Mouse (Mus musculus) hindbrain, embryonic 12.5 days (tissue): ENCODE results near the gene Galns. TPM values are rescaled to one million over a fixed set of nuclear protein-coding genes. Genes with fewer than 3 reads are reported as not detected.
"Not testable (repeated sequence)": the region's sequence is repeated elsewhere in the genome, so short reads cannot be mapped to it uniquely, and the experiment has no call there.

Experiments
- ATAC-seq: fragments of 200-750 bp; cut with Nextera tagmentation; 2 replicates; pipeline ENCODE4 v1.8.0; 2017; ENCODE audit warnings: moderate TSS enrichment; ENCODE audit not compliant: low FRiP score
- H3K27ac ChIP-seq: fragments of 300-500 bp; sonication (generic); 2 replicates; pipeline ENCODE4 v1.5.1; 2016; ENCODE audit warnings: mild to moderate bottlenecking
- H3K27me3 ChIP-seq: fragments of 300-500 bp; sonication (generic); 2 replicates; pipeline ENCODE4 v1.6.1; 2016; ENCODE audit warnings: mild to moderate bottlenecking
- H3K36me3 ChIP-seq: fragments of 300-500 bp; sonication (generic); 2 replicates; pipeline ENCODE4 v1.6.1; 2016; ENCODE audit warnings: mild to moderate bottlenecking
- H3K4me1 ChIP-seq: fragments of 300-500 bp; sonication (generic); 2 replicates; pipeline ENCODE4 v1.6.1; 2016
- H3K4me2 ChIP-seq: fragments of 300-500 bp; sonication (generic); replicated peaks from 2 replicates; pipeline ENCODE4 v1.6.1; 2016; ENCODE audit warnings: mild to moderate bottlenecking
- H3K4me3 ChIP-seq: fragments of 300-500 bp; sonication (generic); 2 replicates; pipeline ENCODE4 v1.5.1; 2016; ENCODE audit warnings: mild to moderate bottlenecking
- H3K9ac ChIP-seq: fragments of 300-500 bp; sonication (generic); 2 replicates; pipeline ENCODE4 v1.6.1; 2016; ENCODE audit warnings: mild to moderate bottlenecking, moderate library complexity
- H3K9me3 ChIP-seq: fragments of 300-500 bp; sonication (generic); replicated peaks from 2 replicates; pipeline ENCODE4 v1.6.1; 2016; ENCODE audit warnings: mild to moderate bottlenecking
- WGBS: fragments of 180-500 bp; shearing (Covaris S2); methylation state at CpG from one replicate; pipeline ENCODE4 v1.1.7; 2016; 5-methylcytosine and 5-hydroxymethylcytosine counted together
- polyA plus RNA-seq: library from polyadenylated mRNA; unstranded; fragments of >200 nt; fragmentation: Nextera tagmentation; extraction: Ambion mirVana; gene quantifications from 2 replicates; pipeline ENCODE4 v1.2.1, GENCODE M21; 2016

Galns gene
- polyA plus RNA-seq, 1 experiment from 2014 or later: 6.3 TPM

GRCm38 (mm10) chr8:122644175-122644954, 33.1 kb upstream of the Galns start:
- Histone ChIP-seq H3K27me3 (no peaks in the 10 kb centered on the region), H3K4me1 (peaks cover 23% of the 10 kb centered on the region), H3K4me2 (no peak overlapping the region), H3K36me3 (peaks cover 54% of the 10 kb centered on the region), H3K4me3 (no peak overlapping the region), H3K9me3 (no peaks in the 10 kb centered on the region), H3K27ac (no peak overlapping the region), H3K9ac (no peak overlapping the region)
- ATAC-seq: no peak
- WGBS: 74% methylated on average over 6 of the region's 6 CpGs

- no peak for ATAC-seq
- no peaks in the 10 kb centered on the region for H3K27me3 ChIP-seq
- no peaks in the 10 kb centered on the region for H3K9me3 ChIP-seq
- no peak overlapping the region for H3K27ac ChIP-seq
- H3K4me3 ChIP-seq: no peak overlapping the region
- no peak overlapping the region for H3K4me2 ChIP-seq
- H3K4me1 ChIP-seq: peaks cover 31% of the 10 kb centered on the region
- H3K9ac ChIP-seq: no peak overlapping the region
- H3K36me3 ChIP-seq: peaks cover 53% of the 10 kb centered on the region
- 78% methylated on average over 9 of the region's 9 CpGs for WGBS
Measured at GRCm38 (mm10) chr8:122642071-122642470, 30.8 kb upstream of the Galns start.

- no peak for ATAC-seq
- H3K9me3 ChIP-seq: no peaks in the 10 kb centered on the region
- H3K4me1 ChIP-seq: peaks cover 31% of the 10 kb centered on the region
- H3K4me2 ChIP-seq: no peak overlapping the region
- no peak overlapping the region for H3K27ac ChIP-seq
- H3K27me3 ChIP-seq: no peaks in the 10 kb centered on the region
- H3K9ac ChIP-seq: no peak overlapping the region
- H3K4me3 ChIP-seq: no peak overlapping the region
- WGBS: 77% methylated on average over 15 of the region's 15 CpGs
- H3K36me3 ChIP-seq: peaks cover 49% of the 10 kb centered on the region
Measured at GRCm38 (mm10) chr8:122641406-122641805, 30.1 kb upstream of the Galns start.

- Histone ChIP-seq H3K27me3 (no peaks in the 10 kb centered on the region), H3K36me3 (peaks cover 47% of the 10 kb centered on the region), H3K27ac (no peak overlapping the region), H3K9me3 (no peaks in the 10 kb centered on the region), H3K4me1 (peaks cover 31% of the 10 kb centered on the region), H3K4me2 (no peak overlapping the region), H3K4me3 (no peak overlapping the region), H3K9ac (no peak overlapping the region)
- ATAC-seq: no peak
- WGBS: 80% methylated on average over 4 of the region's 4 CpGs
Measured at GRCm38 (mm10) chr8:122640825-122641224, 29.6 kb upstream of the Galns start.

- Histone ChIP-seq H3K9me3 (no peaks in the 10 kb centered on the region), H3K36me3 (peaks cover 55% of the 10 kb centered on the region), H3K27ac (peak overlapping the region; percentile 73), H3K4me2 (no peak overlapping the region), H3K4me3 (no peak overlapping the region), H3K9ac (no peak overlapping the region), H3K4me1 (peaks cover 35% of the 10 kb centered on the region), H3K27me3 (peaks cover 2% of the 10 kb centered on the region; the same call in 1 of the 2 replicates)
- ATAC-seq: peak; percentile 55
- 33% methylated on average over 16 of the region's 16 CpGs for WGBS
Measured at GRCm38 (mm10) chr8:122639521-122640248, 28.4 kb upstream of the Galns start.

- WGBS: 64% methylated on average over 16 of the region's 16 CpGs
- Histone ChIP-seq H3K36me3 (peaks cover 65% of the 10 kb centered on the region), H3K9me3 (no peaks in the 10 kb centered on the region), H3K27ac (peak overlapping the region; percentile 73; the same call in 1 of the 2 replicates), H3K4me3 (no peak overlapping the region), H3K27me3 (peaks cover 3% of the 10 kb centered on the region; the same call in 1 of the 2 replicates), H3K4me2 (no peak overlapping the region), H3K9ac (0 out of 2 replicates have a peak overlapping the region, but pooled peaks have one; percentile 23), H3K4me1 (peaks cover 35% of the 10 kb centered on the region)
- ATAC-seq: no peak
Measured at GRCm38 (mm10) chr8:122638601-122639000, 27.3 kb upstream of the Galns start.

GRCm38 (mm10) chr8:122637230-122637629, 26.0 kb upstream of the Galns start:
- peaks cover 72% of the 10 kb centered on the region for H3K36me3 ChIP-seq
- H3K9me3 ChIP-seq: no peaks in the 10 kb centered on the region
- no peak overlapping the region for H3K27ac ChIP-seq
- H3K4me3 ChIP-seq: no peak overlapping the region
- WGBS: 87% methylated on average over 9 of the region's 9 CpGs
- peaks cover 3% of the 10 kb centered on the region; the same call in 1 of the 2 replicates for H3K27me3 ChIP-seq
- H3K4me2 ChIP-seq: no peak overlapping the region
- H3K4me1 ChIP-seq: peaks cover 35% of the 10 kb centered on the region
- no peak overlapping the region for H3K9ac ChIP-seq
- ATAC-seq: no peak

- Histone ChIP-seq H3K9ac (no peak overlapping the region), H3K27ac (no peak overlapping the region), H3K4me1 (peaks cover 35% of the 10 kb centered on the region), H3K4me3 (no peak overlapping the region), H3K4me2 (no peak overlapping the region), H3K27me3 (peaks cover 3% of the 10 kb centered on the region; the same call in 1 of the 2 replicates), H3K36me3 (peaks cover 70% of the 10 kb centered on the region), H3K9me3 (no peaks in the 10 kb centered on the region)
- 75% methylated on average over 9 of the region's 9 CpGs for WGBS
- no peak for ATAC-seq
Measured at GRCm38 (mm10) chr8:122636803-122637175, 25.5 kb upstream of the Galns start.

- Histone ChIP-seq H3K27ac (no peak overlapping the region), H3K27me3 (peaks cover 3% of the 10 kb centered on the region; the same call in 1 of the 2 replicates), H3K4me3 (no peak overlapping the region), H3K4me1 (peaks cover 31% of the 10 kb centered on the region), H3K9me3 (no peaks in the 10 kb centered on the region), H3K36me3 (peaks cover 67% of the 10 kb centered on the region), H3K9ac (no peak overlapping the region), H3K4me2 (no peak overlapping the region)
- 73% methylated on average over 14 of the region's 14 CpGs for WGBS
- no peak for ATAC-seq
Measured at GRCm38 (mm10) chr8:122635878-122636802, 24.9 kb upstream of the Galns start.

- Histone ChIP-seq H3K9ac (no peak overlapping the region), H3K4me3 (no peak overlapping the region), H3K27ac (no peak overlapping the region), H3K4me1 (peaks cover 13% of the 10 kb centered on the region; the same call in 1 of the 2 replicates), H3K36me3 (peaks cover 60% of the 10 kb centered on the region), H3K4me2 (no peak overlapping the region), H3K27me3 (peaks cover 7% of the 10 kb centered on the region; the same call in 1 of the 2 replicates), H3K9me3 (no peaks in the 10 kb centered on the region)
- no peak for ATAC-seq
- WGBS: 93% methylated on average over 14 of the region's 14 CpGs
Measured at GRCm38 (mm10) chr8:122633205-122633604, 21.9 kb upstream of the Galns start.

- not testable (repeated sequence) for H3K4me2 ChIP-seq, H3K9me3 ChIP-seq, H3K4me3 ChIP-seq, ATAC-seq, H3K27me3 ChIP-seq, H3K27ac ChIP-seq, H3K9ac ChIP-seq
- peaks cover 51% of the 10 kb centered on the region for H3K36me3 ChIP-seq
- WGBS: 67% methylated on average over 3 of the region's 3 CpGs
- H3K4me1 ChIP-seq: peaks cover 12% of the 10 kb centered on the region; the same call in 1 of the 2 replicates
Measured at GRCm38 (mm10) chr8:122632134-122632533, 20.9 kb upstream of the Galns start.
